Mouse (Mus musculus) thymus, postnatal 0 days (tissue): ENCODE measurements around the gene Utf1. TPM values are rescaled to one million over a fixed set of nuclear protein-coding genes. Genes with fewer than 3 reads are reported as not detected.
A peak's percentile ranks its signal among the peaks of the same experiment; 100 is the strongest.

Experiments
- DNase-seq: peaks from one replicate; pipeline ENCODE4 v3.0.0-alpha.2; 2015; ENCODE audit warnings: low spot score
- polyA plus RNA-seq: library from polyadenylated mRNA; unstranded; fragments of >200 nt; fragmentation: Nextera tagmentation; extraction: Ambion mirVana; gene quantifications from 2 replicates; pipeline ENCODE4 v1.2.1, GENCODE M21; 2015

The Utf1 gene
- polyA plus RNA-seq, 1 experiment from 2014 or later: 8.7 TPM

- DNase-seq: no peak
These were observed 5.8 kb upstream of the Utf1 start for GRCm38 (mm10) chr7:139937810-139938209.

GRCm38 (mm10) chr7:139940476-139941209, 2.9 kb upstream of the Utf1 start:
- no peak for DNase-seq

- no peak for DNase-seq
These were observed 977 bp downstream of the Utf1 start for GRCm38 (mm10) chr7:139944291-139945240.

GRCm38 (mm10) chr7:139945516-139945915, 1.9 kb downstream of the Utf1 start:
- DNase-seq: no peak

- DNase-seq: no peak
These were observed 2.4 kb downstream of the Utf1 start for GRCm38 (mm10) chr7:139946032-139946431.

GRCm38 (mm10) chr7:139949893-139950282, 6.3 kb downstream of the Utf1 start:
- peak; percentile 57 for DNase-seq

- DNase-seq: peak; percentile 54
These were observed 6.8 kb downstream of the Utf1 start for GRCm38 (mm10) chr7:139950283-139950971.

GRCm38 (mm10) chr7:139951079-139951478, 7.5 kb downstream of the Utf1 start:
- DNase-seq: peak; percentile 26

GRCm38 (mm10) chr7:139951991-139952633, 8.5 kb downstream of the Utf1 start:
- DNase-seq: no peak

- no peak for DNase-seq
These were observed 11.9 kb downstream of the Utf1 start for GRCm38 (mm10) chr7:139955505-139955904.

- no peak for DNase-seq
These were observed 13.1 kb downstream of the Utf1 start for GRCm38 (mm10) chr7:139956658-139957057.

- no peak for DNase-seq
These were observed 13.8 kb downstream of the Utf1 start for GRCm38 (mm10) chr7:139957437-139957836.

- no peak for DNase-seq
These were observed 14.4 kb downstream of the Utf1 start for GRCm38 (mm10) chr7:139957958-139958357.

GRCm38 (mm10) chr7:139961141-139961540, 17.6 kb downstream of the Utf1 start:
- DNase-seq: no peak

- DNase-seq: no peak
These were observed 20.2 kb downstream of the Utf1 start for GRCm38 (mm10) chr7:139963814-139964213.

GRCm38 (mm10) chr7:139967175-139967574, 23.6 kb downstream of the Utf1 start:
- DNase-seq: no peak

- DNase-seq: no peak
These were observed 24.8 kb downstream of the Utf1 start for GRCm38 (mm10) chr7:139968428-139968827.

GRCm38 (mm10) chr7:139969348-139970130, 25.9 kb downstream of the Utf1 start:
- DNase-seq: peak; percentile 76

GRCm38 (mm10) chr7:139970216-139970919, 26.8 kb downstream of the Utf1 start:
- no peak for DNase-seq

GRCm38 (mm10) chr7:139970979-139971378, 27.4 kb downstream of the Utf1 start:
- no peak for DNase-seq
